Mouse (Mus musculus): ENCODE measurements around the gene Mthfsd.
A peak's percentile ranks its signal among the peaks of the same experiment; 100 is the strongest.
"Not testable (repeated sequence)": the region's sequence is repeated elsewhere in the genome, so short reads cannot be mapped to it uniquely, and the experiment has no call there.

Gene Mthfsd

DNA sequence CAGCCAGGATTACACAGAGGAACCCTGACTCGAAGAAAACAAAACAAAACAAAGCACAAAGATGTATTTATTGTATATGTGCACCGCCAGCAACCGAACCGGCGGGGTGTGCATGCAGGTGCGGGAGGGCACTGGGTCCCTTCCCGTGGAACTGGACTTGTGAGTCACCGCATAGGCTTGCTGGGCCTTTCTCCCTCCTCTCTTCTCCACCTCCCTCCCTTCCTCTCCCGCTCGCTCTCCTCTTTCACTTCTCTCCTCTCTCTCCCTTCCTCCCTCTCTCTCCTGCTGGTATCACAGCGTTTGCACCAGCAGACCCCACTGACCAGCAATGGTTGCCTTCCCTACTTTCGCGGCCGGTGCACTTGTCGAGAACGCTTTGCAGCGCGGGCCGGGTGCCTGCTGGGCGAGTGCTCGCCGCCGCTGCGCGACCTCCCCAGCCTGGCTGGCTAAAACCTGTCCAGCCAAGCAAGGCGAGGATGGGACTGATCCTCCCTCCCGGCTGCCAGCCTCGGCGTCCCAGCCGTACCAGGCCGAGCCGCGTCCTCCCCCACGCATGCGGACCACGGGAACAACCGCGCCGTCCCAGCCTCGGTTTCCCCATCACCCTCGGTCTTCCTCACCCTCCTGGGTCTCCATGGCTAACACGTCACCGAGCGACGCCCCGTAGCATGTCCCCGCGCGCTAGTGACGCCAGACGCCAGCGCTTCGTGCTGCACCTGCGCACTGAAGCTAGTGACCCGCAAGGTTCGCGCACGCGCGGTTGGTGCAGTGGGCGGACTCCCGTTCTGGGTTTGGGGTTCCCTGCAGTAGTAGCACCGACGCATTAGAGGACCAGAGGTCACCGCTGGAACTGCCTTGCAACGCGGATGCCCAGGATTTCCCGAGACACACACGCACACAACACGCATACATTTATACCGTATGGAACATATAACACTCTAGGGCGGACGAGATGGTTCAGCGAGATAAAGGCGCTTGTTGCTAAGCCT is at the start of gene Mthfsd:
Gene Mthfsd (minus strand): TSS at position 725 of the 989 bp plus-strand sequence.
- peak; percentile 90 for DNase-seq (ENCODE audit: low read depth, low spot score)

DNA sequence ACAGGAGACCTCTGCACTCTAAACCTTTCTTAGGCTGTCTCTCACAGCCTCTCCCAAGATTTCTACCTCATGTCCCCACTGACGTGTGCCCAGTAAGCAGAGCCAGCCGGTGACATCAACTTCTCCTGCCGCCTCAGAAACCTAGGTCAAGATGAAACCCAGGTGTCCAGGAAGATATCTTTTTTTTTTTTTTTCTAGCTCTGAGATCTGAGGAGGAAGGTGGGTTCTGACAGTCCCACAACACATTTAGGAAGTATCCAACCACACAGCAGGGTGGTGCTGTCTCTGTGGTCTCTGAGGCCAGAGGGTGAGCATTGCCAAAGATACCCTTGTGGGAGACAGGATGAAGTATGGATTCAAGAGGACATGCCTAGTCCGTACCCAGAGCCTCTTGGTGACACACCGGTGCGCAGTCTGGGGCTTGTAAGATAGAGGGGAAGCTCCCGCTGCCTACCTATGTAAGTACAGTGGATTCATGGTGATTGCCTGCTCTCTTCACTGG is 48.8 kb upstream of the Mthfsd start:
- DNase-seq (ENCODE audit: low read depth, low spot score): no peak

DNA sequence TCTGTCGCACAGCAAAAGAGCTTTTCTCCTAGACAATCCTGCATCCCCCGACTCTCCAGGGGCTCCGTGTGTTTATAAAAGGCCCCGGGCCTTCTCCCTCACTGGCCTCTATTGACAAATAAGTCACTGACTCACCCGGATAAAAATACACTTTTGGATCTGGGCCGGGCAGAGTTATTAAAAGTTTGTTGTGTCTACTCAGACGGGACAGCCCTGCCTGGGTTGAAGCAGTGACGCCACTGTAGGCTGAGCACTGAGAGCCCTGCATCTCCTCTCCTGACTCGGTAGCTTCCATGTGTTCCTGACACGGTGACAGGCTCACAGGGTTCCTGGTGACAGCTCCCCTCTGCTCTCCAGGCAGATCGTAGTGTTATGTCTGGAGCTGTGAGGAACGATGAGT is 44.2 kb upstream of the Mthfsd start:
- no peak for DNase-seq (ENCODE audit: low read depth, low spot score)

- no peak for DNase-seq (ENCODE audit: low read depth, low spot score)
These were observed 40.4 kb upstream of the Mthfsd start for GRCm38 (mm10) chr8:121148573-121149083.

GRCm38 (mm10) chr8:121145457-121146134 is 37.4 kb upstream of the Mthfsd start:
- DNase-seq (ENCODE audit: low read depth, low spot score): not testable (repeated sequence)

DNA sequence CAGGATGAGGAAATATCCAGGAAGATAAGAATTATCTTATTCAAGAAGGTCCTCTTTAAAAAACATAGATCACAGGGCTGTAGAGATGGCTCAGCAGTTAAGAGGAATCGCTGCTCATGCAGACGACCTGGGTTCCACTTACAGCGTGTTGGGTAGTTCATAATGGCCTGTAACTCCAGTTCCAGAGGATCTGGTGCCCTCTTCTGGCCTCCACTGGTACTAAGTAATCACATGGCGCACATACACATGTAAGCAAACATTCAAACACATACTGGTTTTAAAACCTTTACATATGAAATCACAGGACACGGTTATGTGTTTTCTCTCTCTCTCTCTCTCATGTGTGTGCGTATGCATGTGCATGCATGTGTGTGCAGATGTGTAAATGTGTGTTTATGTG is 28.7 kb upstream of the Mthfsd start:
- no peak for DNase-seq (ENCODE audit: low read depth, low spot score)

DNA sequence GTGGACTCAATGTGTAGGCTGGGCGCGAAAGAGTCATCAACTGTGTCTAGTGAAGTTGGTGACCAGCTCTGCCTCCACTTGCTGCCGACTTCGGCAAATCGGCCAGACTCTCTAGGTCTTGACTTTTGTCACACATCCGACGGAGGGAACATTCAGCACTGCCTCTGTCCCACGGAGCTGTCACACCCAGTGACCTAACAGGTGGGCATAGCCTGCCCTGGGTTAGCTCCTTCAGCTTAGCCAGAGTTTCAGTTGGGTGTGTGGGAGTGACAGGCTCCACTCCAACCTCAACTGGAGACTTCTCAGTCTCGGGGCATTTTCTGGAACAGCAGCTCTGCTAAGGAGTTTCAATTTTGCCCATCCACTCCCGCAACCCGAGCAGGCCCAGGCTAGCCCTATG is 26.3 kb upstream of the Mthfsd start:
- DNase-seq (ENCODE audit: low read depth, low spot score): no peak

DNA sequence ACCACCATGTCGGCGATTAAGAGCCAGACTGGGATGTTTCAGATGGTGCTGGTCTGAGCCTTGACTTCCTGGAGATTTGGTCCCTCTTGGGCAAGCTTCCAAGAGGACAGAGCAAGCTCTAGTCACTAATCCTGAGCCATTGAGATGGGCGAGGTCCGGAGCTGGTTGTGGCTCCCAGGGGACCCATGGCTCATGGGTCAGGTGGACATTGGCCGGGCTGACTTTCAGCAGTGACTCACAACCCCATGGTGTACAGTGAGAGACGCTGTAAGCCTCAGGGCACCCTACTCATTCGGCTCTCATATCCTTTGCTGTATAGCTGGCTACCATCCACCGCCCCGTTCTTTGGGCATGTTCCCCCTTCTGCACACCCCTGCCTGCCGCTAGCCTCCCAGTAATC is 25.9 kb upstream of the Mthfsd start:
- no peak for DNase-seq (ENCODE audit: low read depth, low spot score)

DNA sequence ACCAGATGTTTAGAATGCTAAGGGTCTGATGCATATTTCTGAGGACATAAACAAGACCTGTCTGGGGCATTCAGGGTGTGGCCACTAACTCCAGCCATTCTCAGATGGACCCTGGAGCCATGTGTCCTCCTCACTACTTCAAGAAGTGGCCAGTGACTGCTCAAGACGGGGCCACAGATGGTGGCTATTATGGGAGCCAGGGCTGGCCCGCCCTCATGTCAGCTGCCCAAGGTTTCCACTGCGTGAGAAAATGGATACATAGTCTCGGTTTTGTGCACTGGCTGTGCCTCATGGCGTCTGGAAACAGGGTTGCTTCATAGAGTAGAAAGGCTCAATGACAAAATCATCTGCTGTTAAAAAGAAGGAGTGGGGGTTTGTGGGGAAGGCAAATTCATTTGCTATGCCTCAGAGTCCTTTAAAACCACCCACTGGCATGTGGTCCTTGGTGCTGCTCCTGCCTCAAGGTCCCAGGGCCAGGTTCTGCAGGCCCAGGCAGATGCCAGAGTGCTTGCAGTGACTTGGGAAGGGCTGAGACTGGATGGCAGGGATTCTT is 24.8 kb upstream of the Mthfsd start:
- DNase-seq (ENCODE audit: low read depth, low spot score): no peak

DNA sequence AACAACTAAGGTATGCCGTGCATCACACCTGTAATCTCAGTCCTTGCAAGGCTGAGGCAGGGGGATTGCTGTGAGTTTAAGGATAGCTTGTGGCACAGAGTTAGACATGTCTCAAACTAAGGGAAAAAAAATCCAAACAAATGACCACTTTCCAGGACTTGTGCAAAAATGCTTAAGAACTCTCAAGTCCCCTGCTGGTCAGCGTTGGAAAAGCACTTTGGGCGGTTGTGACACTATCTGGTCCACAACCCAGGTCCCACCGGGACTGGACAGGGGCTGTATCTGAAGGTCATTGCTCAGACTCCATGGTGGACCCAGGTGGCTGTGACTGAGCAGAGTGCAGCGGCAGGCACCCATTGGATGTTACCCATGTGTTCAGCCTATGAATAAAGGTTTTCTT is 22.3 kb upstream of the Mthfsd start:
- DNase-seq (ENCODE audit: low read depth, low spot score): no peak

DNA sequence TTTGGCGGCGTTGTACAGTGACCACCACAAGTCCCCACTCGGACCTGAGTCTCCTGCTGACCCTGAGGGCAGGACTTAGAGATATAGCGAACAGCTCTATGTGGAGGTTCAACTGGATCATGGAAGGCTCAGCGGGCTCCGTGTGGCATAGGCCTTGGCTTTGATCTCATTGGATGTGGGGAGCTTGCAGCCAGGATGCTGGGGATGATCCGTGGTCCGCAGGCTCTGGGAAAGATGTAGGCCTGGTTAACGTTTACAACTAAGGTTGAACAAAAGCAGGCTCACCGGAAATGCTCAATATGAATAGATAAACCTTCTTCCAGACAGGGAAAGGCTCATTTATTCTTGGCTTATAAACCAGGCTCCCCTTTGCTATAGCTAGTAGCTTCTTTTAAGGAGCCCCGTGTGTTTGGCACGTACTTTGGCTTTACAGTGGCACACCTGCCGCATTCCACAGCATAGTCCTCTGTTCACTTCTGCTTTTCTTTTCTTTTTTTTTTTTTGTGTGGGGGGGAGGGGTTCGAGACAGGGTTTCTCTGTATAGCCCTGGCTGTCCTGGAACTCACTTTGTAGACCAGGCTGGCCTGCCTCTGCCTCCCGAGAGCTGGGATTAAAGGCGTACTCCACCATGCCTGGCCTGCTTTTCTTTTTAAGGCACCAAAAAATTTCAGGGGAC is 21.2 kb upstream of the Mthfsd start:
- no peak for DNase-seq (ENCODE audit: low read depth, low spot score)

DNA sequence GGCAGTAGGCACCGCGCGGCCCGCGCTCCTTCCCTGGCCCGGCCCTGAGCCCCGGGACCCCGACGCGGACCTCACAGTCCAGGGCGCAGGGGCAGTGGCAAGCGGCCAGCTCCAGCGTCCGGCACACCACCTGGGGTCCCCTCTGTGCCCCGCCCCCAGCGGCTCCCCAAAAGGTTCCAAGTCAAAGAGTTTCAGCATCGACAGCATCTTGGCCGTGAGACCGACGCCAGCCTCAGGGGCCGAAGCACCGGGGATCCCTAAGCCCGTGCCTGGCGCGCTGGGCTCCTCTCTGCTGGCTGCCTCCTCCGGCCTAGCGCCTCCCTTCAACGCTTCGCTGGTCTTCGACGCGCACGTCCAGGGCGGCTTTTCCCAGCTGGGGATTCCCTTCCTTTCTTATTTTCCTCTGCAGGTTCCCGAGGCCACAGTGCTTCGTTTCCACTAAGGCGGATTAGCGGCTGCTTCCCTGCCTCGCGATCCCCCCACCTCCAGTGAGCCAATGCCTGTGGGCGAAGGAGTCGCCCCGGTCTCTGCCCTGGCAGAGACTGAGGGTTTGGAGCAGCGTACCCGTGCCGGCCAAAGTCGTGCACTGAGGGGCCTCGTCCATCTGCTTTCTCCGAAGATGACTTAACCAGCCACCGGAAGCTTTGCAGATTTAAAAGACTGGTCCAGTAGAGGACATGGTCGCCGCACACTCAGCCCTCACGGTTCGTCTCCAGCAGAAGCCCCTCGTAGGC is 20.5 kb upstream of the Mthfsd start:
- DNase-seq (ENCODE audit: low read depth, low spot score): no peak

DNA sequence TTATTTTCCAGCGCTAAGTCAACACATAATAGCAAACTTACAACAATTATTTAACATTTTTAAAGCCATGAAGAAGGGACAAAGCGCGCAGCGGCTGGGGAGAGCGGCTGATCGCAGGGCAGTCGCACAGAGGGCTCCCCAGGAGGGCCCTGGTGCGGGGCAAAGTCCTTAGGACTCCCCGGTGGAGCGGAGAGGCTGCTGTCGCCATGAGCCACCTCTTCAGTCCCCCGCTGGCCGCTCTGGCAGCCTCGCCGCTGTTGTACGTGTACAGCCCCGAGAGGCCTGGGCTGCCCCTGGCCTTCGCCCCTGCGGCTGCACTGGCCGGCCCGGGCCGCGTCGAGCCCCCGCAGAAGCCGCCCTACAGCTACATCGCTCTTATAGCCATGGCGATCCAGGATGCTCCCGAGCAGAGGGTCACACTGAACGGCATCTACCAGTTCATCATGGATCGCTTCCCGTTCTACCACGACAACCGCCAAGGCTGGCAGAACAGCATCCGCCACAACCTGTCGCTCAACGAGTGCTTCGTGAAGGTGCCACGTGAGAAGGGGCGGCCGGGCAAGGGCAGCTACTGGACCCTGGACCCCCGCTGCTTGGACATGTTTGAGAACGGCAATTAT is 19.7 kb upstream of the Mthfsd start, which contains the start of gene Foxl1:
Gene Foxl1 (plus strand): TSS at position 185 of the 620 bp plus-strand sequence.
- no peak for DNase-seq (ENCODE audit: low read depth, low spot score)

DNA sequence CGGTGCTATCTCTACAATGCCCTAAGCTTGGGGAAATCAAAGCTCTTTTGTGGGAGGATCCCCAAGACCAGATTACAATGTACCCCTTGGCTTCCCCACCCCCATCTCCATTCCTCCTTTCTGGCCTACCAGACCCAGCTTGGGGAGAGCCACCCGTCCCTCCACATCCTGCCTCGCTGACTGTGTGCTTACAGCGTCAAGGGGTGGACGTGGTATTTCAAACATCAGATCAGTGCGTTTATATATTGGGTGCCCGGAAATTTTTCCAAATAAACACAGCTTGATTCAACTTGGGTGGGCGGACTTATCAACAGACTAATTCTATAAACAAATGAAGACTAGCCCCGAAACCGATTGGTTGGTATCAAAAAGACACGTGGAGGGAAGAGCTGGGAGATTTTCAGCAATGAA is 19.1 kb upstream of the Mthfsd start:
- no peak for DNase-seq (ENCODE audit: low read depth, low spot score)

DNA sequence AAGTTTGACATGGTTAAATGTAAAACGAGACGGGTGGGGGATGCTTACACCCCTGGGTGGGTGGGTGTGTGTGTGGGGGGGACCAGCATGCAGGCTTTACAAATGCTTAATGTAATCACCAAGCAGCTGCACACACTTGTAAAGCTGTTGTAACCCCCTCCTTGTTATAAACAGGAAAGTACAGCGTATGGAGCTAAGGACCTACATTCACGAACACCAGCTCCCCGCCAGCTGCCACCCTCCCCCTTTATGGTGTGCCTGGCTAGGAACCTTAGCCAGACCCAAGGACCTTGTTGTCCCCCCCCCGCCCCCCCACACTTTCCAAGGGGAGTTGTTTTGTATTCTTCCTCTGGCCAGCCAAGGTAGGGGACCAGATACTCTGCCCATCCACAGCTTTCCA is 18.5 kb upstream of the Mthfsd start:
- no peak for DNase-seq (ENCODE audit: low read depth, low spot score)

GRCm38 (mm10) chr8:121126191-121126590 is 18.0 kb upstream of the Mthfsd start:
- DNase-seq (ENCODE audit: low read depth, low spot score): no peak

DNA sequence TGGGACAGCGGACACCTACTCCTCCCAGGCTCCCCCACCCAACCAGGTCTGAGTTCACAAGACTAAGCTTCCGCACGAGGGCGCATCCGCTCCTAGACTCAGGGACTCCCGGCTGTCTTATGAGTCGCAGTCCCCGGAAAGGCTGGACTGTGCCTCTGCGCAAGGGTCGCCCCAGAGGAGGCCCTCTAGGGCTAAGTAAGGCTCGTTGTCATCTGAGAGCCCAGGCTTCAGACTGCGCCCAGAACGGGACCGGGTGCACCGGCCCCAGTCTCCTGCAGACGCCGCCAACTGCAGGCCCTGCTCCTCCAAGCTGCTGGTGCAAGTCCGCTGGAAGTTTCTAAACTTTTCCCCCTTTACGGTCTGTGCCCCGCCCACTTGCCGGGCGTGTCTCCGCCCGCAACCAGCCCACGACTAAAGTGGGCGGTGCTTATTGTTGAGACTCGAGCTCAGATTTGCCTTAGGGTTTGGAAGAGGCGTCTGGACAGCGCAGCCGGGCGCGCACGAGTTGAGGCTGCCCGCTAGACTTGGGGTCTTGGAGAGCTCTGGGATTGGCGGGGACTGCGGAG is 17.2 kb upstream of the Mthfsd start:
- DNase-seq (ENCODE audit: low read depth, low spot score): no peak

DNA sequence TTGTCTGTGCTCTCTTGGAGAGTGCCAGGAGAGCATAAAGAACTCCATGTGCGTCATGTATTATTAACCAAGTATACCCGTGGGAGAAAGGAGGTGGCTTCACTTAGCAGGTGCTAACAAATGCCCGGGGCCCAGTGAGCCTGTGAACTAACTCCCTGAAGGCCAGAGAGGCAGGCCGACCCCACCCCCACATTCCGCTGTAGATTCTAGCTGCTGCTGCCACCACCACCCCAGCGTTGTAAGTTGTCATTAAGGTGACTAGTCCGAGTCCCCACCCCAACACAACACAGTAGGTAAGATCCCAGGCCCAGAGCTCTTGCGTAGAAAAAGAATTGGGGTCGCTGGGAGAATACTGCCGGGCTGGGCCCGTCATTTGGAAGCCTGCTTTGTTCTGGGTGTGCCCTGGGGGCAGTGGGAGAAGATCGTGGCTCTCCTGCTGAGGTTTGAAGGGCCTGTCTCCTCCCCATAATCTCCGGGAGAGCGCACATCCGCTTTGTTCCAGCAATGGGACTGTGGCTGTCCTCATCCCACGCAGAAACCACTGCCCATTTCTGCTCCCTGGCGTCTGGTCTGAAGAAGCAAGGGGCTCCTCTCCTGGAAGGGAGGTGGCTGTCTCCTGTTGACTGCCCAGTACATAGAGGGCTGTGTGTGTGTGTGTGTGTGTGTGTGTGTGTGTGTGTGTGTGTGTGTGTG is 16.5 kb upstream of the Mthfsd start:
- DNase-seq (ENCODE audit: low read depth, low spot score): no peak

GRCm38 (mm10) chr8:121123113-121123512 is 14.9 kb upstream of the Mthfsd start:
- no peak for DNase-seq (ENCODE audit: low read depth, low spot score)
